Mouse (Mus musculus): ENCODE results near the gene Arfrp1. TPM values are rescaled to one million over a fixed set of nuclear protein-coding genes. Genes with fewer than 3 reads are reported as not detected.

Gene Arfrp1
- polyA plus RNA-seq (2015; fragmentation: Illumina TruSeq; extraction: RNeasy Lipid Tissue Mini Kit (QIAGEN cat#74804); ENCODE audit: insufficient read depth, low read depth, low replicate concordance): 23.0 TPM

GRCm38 (mm10) chr2:181364860-181365596 lies at the start of gene Arfrp1, which contains the start of gene Zgpat:
Gene Arfrp1 (minus strand): TSS chr2:181365404.
Gene Zgpat (plus strand): TSS chr2:181364928.

GRCm38 (mm10) chr2:181379778-181380177 lies 14.6 kb upstream of the Arfrp1 start, which contains the start of gene Lime1:
Gene Lime1 (plus strand): TSS chr2:181380078.

GRCm38 (mm10) chr2:181319248-181320102 lies 45.7 kb downstream of the Arfrp1 start, which contains the start of gene Rtel1:
Gene Rtel1 (plus strand): TSS chr2:181319739.

GRCm38 (mm10) chr2:181314080-181314810 lies 51.0 kb downstream of the Arfrp1 start, which contains the start of gene Stmn3:
Gene Stmn3 (minus strand): TSS chr2:181314500.

Other genes with a start within 250 kb of the Arfrp1 start
- gene Kcnq2, start 230.1 kb downstream of the Arfrp1 start, polyA plus RNA-seq (2015; fragmentation: Illumina TruSeq; extraction: RNeasy Lipid Tissue Mini Kit (QIAGEN cat#74804); ENCODE audit: insufficient read depth, low read depth, low replicate concordance): 0.20 TPM
- 1.8 TPM for gene Eef1a2, start 208.4 kb downstream of the Arfrp1 start, polyA plus RNA-seq (2015; fragmentation: Illumina TruSeq; extraction: RNeasy Lipid Tissue Mini Kit (QIAGEN cat#74804); ENCODE audit: insufficient read depth, low read depth, low replicate concordance)
- gene Ppdpf, start 178.2 kb downstream of the Arfrp1 start, polyA plus RNA-seq (2015; fragmentation: Illumina TruSeq; extraction: RNeasy Lipid Tissue Mini Kit (QIAGEN cat#74804); ENCODE audit: insufficient read depth, low read depth, low replicate concordance): 43.4 TPM
- 0.22 TPM for gene Ptk6, start 162.6 kb downstream of the Arfrp1 start, polyA plus RNA-seq (2015; fragmentation: Illumina TruSeq; extraction: RNeasy Lipid Tissue Mini Kit (QIAGEN cat#74804); ENCODE audit: insufficient read depth, low read depth, low replicate concordance)
- gene Srms, start 152.2 kb downstream of the Arfrp1 start, polyA plus RNA-seq (2015; fragmentation: Illumina TruSeq; extraction: RNeasy Lipid Tissue Mini Kit (QIAGEN cat#74804); ENCODE audit: insufficient read depth, low read depth, low replicate concordance): not detected
- not detected for gene Fndc11, start 145.4 kb downstream of the Arfrp1 start, polyA plus RNA-seq (2015; fragmentation: Illumina TruSeq; extraction: RNeasy Lipid Tissue Mini Kit (QIAGEN cat#74804); ENCODE audit: insufficient read depth, low read depth, low replicate concordance)
- gene Helz2, start 123.4 kb downstream of the Arfrp1 start, polyA plus RNA-seq (2015; fragmentation: Illumina TruSeq; extraction: RNeasy Lipid Tissue Mini Kit (QIAGEN cat#74804); ENCODE audit: insufficient read depth, low read depth, low replicate concordance): 6.5 TPM
- 11.1 TPM for gene Gmeb2, start 77.4 kb downstream of the Arfrp1 start, polyA plus RNA-seq (2015; fragmentation: Illumina TruSeq; extraction: RNeasy Lipid Tissue Mini Kit (QIAGEN cat#74804); ENCODE audit: insufficient read depth, low read depth, low replicate concordance)
- gene Stmn3, start 50.9 kb downstream of the Arfrp1 start, polyA plus RNA-seq (2015; fragmentation: Illumina TruSeq; extraction: RNeasy Lipid Tissue Mini Kit (QIAGEN cat#74804); ENCODE audit: insufficient read depth, low read depth, low replicate concordance): 2.3 TPM
- gene Rtel1, start 45.7 kb downstream of the Arfrp1 start, polyA plus RNA-seq (2015; fragmentation: Illumina TruSeq; extraction: RNeasy Lipid Tissue Mini Kit (QIAGEN cat#74804); ENCODE audit: insufficient read depth, low read depth, low replicate concordance): 12.2 TPM
- 10.8 TPM for gene Zgpat, start 476 bp downstream of the Arfrp1 start, polyA plus RNA-seq (2015; fragmentation: Illumina TruSeq; extraction: RNeasy Lipid Tissue Mini Kit (QIAGEN cat#74804); ENCODE audit: insufficient read depth, low read depth, low replicate concordance)
- 31.4 TPM for gene Lime1, start 14.7 kb upstream of the Arfrp1 start, polyA plus RNA-seq (2015; fragmentation: Illumina TruSeq; extraction: RNeasy Lipid Tissue Mini Kit (QIAGEN cat#74804); ENCODE audit: insufficient read depth, low read depth, low replicate concordance)
- 5.8 TPM for gene Zbtb46, start 94.0 kb upstream of the Arfrp1 start, polyA plus RNA-seq (2015; fragmentation: Illumina TruSeq; extraction: RNeasy Lipid Tissue Mini Kit (QIAGEN cat#74804); ENCODE audit: insufficient read depth, low read depth, low replicate concordance)
- not detected for gene Abhd16b, start 127.8 kb upstream of the Arfrp1 start, polyA plus RNA-seq (2015; fragmentation: Illumina TruSeq; extraction: RNeasy Lipid Tissue Mini Kit (QIAGEN cat#74804); ENCODE audit: insufficient read depth, low read depth, low replicate concordance)
- gene Tpd52l2, start 131.7 kb upstream of the Arfrp1 start, polyA plus RNA-seq (2015; fragmentation: Illumina TruSeq; extraction: RNeasy Lipid Tissue Mini Kit (QIAGEN cat#74804); ENCODE audit: insufficient read depth, low read depth, low replicate concordance): 18.3 TPM
- 9.5 TPM for gene Dnajc5, start 155.1 kb upstream of the Arfrp1 start, polyA plus RNA-seq (2015; fragmentation: Illumina TruSeq; extraction: RNeasy Lipid Tissue Mini Kit (QIAGEN cat#74804); ENCODE audit: insufficient read depth, low read depth, low replicate concordance)
- gene Uckl1, start 219.5 kb upstream of the Arfrp1 start, polyA plus RNA-seq (2015; fragmentation: Illumina TruSeq; extraction: RNeasy Lipid Tissue Mini Kit (QIAGEN cat#74804); ENCODE audit: insufficient read depth, low read depth, low replicate concordance): 29.9 TPM
- gene Prpf6, start 226.5 kb upstream of the Arfrp1 start, polyA plus RNA-seq (2015; fragmentation: Illumina TruSeq; extraction: RNeasy Lipid Tissue Mini Kit (QIAGEN cat#74804); ENCODE audit: insufficient read depth, low read depth, low replicate concordance): 10.1 TPM
- gene Zfp512b, start 227.4 kb upstream of the Arfrp1 start, polyA plus RNA-seq (2015; fragmentation: Illumina TruSeq; extraction: RNeasy Lipid Tissue Mini Kit (QIAGEN cat#74804); ENCODE audit: insufficient read depth, low read depth, low replicate concordance): 8.9 TPM
- gene Samd10, start 233.8 kb upstream of the Arfrp1 start, polyA plus RNA-seq (2015; fragmentation: Illumina TruSeq; extraction: RNeasy Lipid Tissue Mini Kit (QIAGEN cat#74804); ENCODE audit: insufficient read depth, low read depth, low replicate concordance): 6.7 TPM